Mouse (Mus musculus) right cerebral cortex, postnatal 36 days (tissue): Measurements from ENCODE around the gene C87499.
A peak's percentile ranks its signal among the peaks of the same experiment; 100 is the strongest.

Experiments
- DNase-seq, 2 experiments: peaks; one replicate each; pipeline ENCODE4 v3.0.0; 2022; ENCODE audit warnings: low spot score in 2 of 2, mixed read lengths in 1 of 2

Gene C87499

GRCm38 (mm10) chr4:88634311-88634710 lies at the start of gene C87499:
Gene C87499, minus strand, starts transcription at chr4:88634411.
- DNase-seq = no peak

GRCm38 (mm10) chr4:88683812-88684211 lies 49.6 kb upstream of the C87499 start, which contains the start of gene Ifna2:
Gene Ifna2, minus strand, starts transcription at chr4:88683912.
- DNase-seq = no peak

- DNase-seq = no peak
Measured at GRCm38 (mm10) chr4:88681353-88681752, 47.1 kb upstream of the C87499 start.

GRCm38 (mm10) chr4:88680362-88680761 lies 46.2 kb upstream of the C87499 start:
- no peak for DNase-seq

- no peak for DNase-seq
Measured at GRCm38 (mm10) chr4:88676824-88677223, 42.6 kb upstream of the C87499 start, which contains the start of gene Ifna16. Gene Ifna16, minus strand, starts transcription at chr4:88676924.

GRCm38 (mm10) chr4:88655461-88655860 lies 21.2 kb upstream of the C87499 start:
- DNase-seq = no peak

GRCm38 (mm10) chr4:88653644-88654043 lies 19.4 kb upstream of the C87499 start:
- DNase-seq = no peak

- DNase-seq = no peak
Measured at GRCm38 (mm10) chr4:88644359-88644758, 10.1 kb upstream of the C87499 start, which contains the start of gene Ifna13. Gene Ifna13, minus strand, starts transcription at chr4:88644459.

GRCm38 (mm10) chr4:88642526-88642925 lies 8.3 kb upstream of the C87499 start:
- DNase-seq = no peak

GRCm38 (mm10) chr4:88641077-88641831 lies 7.0 kb upstream of the C87499 start:
- peak; percentile 50 to 53 for DNase-seq

- DNase-seq = no peak
Measured at GRCm38 (mm10) chr4:88640704-88641076, 6.5 kb upstream of the C87499 start.

GRCm38 (mm10) chr4:88603276-88603675 lies 30.9 kb downstream of the C87499 start, which contains the start of gene Ifna12:
Gene Ifna12, minus strand, starts transcription at chr4:88603376.
- no peak for DNase-seq

GRCm38 (mm10) chr4:88592285-88592684 lies 41.9 kb downstream of the C87499 start, which contains the start of gene Ifna9:
Gene Ifna9, minus strand, starts transcription at chr4:88592385.
- no peak for DNase-seq
